Mouse (Mus musculus) cerebellum, adult 2 months (tissue): ENCODE data around the gene Rerg.

Source experiments
- CTCF ChIP-seq: fragments of 200-500 bp; IDR thresholded peaks from 2 replicates; pipeline ENCODE4 v1.5.1; 2011; ENCODE audit warnings: low read depth, mild to moderate bottlenecking, control low read depth, low read length, moderate library complexity, borderline replicate concordance; ENCODE audit not compliant: insufficient read depth
- POLR2A ChIP-seq: fragments of 200-500 bp; IDR thresholded peaks from 2 replicates; pipeline ENCODE4 v1.6.1; 2011; ENCODE audit warnings: low read length, control low read depth, borderline replicate concordance; ENCODE audit not compliant: insufficient read depth

DNA sequence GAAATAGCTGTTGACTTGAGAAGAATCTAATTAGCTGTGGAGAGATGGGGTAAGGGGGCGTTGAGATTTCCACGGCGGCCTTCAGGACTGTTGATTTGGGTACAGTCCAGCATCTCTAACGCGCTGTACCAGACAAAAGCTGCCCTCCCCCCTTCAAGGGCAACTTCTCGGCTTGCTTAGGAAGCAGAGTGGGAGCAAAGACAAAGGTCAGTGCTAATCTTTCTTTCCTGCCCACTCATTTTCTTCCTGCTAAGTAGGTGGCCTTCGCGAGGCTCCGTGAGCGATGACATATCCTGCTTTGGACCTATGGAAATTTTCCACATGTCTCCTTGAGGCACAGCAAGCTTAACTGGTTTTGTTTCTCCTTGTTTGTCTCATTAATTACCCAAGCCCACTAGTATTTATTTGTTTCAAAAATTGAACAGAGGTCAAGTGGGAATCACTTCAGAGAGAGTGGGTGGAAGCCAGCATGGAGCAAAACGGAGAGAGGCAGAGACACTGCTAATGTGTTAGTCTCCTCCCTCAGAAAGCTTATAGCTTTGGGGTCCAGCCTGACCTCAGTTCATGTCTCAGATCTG lies 25.2 kb downstream of the Rerg start:
- TF ChIP-seq POLR2A (no peak), CTCF (no peak)
